16 mouse cellular contexts compared by ENCODE assay signal in the genomic region with DNA sequence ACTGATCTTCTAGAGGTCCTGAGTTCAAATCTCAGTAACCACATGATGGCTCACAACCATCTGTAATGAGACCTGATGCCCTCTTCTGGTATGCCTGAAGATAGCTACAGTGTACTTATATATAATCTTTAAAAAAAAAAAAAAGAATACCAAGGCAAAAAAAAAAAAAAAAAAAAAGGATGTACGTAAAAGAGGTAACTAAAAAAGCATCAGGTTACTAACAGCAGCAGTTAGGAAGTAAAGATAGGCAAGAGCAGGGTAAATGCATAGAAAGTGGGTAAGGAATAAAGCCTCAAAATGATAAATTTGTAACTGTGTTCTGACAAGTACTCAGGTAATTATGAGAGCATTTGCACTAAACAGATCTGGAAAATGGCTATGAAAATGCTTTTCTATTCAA.
"Had no signal": no experiment of that assay in that cellular context is flagged by ENCODE, and none has a peak within 500 bp of the region (broad histone marks: within the 10 kb centered on the region; RNA-seq: fewer than 3 reads in every experiment).

No protein-coding gene starts in this region.

- H3K27me3 ChIP-seq: neural tube, embryonic 13.5 days; neural tube, embryonic 15.5 days; stomach, embryonic 15.5 days had no signal

- H3K9me3 ChIP-seq: neural tube, embryonic 13.5 days; neural tube, embryonic 15.5 days; stomach, embryonic 15.5 days had no signal

- H3K4me2 ChIP-seq: neural tube, embryonic 13.5 days; neural tube, embryonic 15.5 days; stomach, embryonic 15.5 days had no signal

- H3K4me3 ChIP-seq: neural tube, embryonic 13.5 days; neural tube, embryonic 15.5 days; stomach, embryonic 15.5 days had no signal

- H3K27ac ChIP-seq: neural tube, embryonic 13.5 days; neural tube, embryonic 15.5 days; stomach, embryonic 15.5 days; stomach, postnatal 0 days had no signal

- H3K36me3 ChIP-seq: neural tube, embryonic 13.5 days; neural tube, embryonic 15.5 days; stomach, embryonic 15.5 days had no signal

- DNase-seq: retina, postnatal 1 day; right cerebral cortex, adult 18-20 months; right cerebral cortex, postnatal 14 days; right cerebral cortex, postnatal 25 days; right cerebral cortex, postnatal 4 days; spleen, adult 18-20 months; thymus, adult 18-20 months; thymus, adult 2 months; thymus, postnatal 14 days; thymus, postnatal 25 days; thymus, postnatal 36 days; thymus, postnatal 4 days had no signal

- H3K4me1 ChIP-seq: stomach, embryonic 15.5 days had no signal

- H3K9ac ChIP-seq: neural tube, embryonic 13.5 days; neural tube, embryonic 15.5 days; stomach, embryonic 15.5 days had no signal
